Mouse (Mus musculus) liver, adult 2 months (tissue): ENCODE results near the gene Cask.

Experiments
- CTCF ChIP-seq: fragments of 200-500 bp; IDR thresholded peaks from 2 replicates; pipeline ENCODE4 v1.5.1; 2011; ENCODE audit warnings: low read depth, low read length, control low read depth
- POLR2A ChIP-seq: fragments of 200-500 bp; IDR thresholded peaks from 2 replicates; pipeline ENCODE4 v1.6.1; 2011; ENCODE audit warnings: low read length, control low read depth; ENCODE audit not compliant: insufficient read depth; ENCODE audit errors: extremely low read depth

GRCm38 (mm10) chrX:13504389-13504788, 346.8 kb downstream of the Cask start:
- no peak for TF ChIP-seq CTCF
- TF ChIP-seq POLR2A = no peak
